Mouse (Mus musculus): Measurements from ENCODE around the gene Arfrp1.
A peak's percentile ranks its signal among the peaks of the same experiment; 100 is the strongest.

Arfrp1 gene

GRCm38 (mm10) chr2:181364860-181365596 is at the start of gene Arfrp1, which contains the start of gene Zgpat:
Gene Arfrp1, minus strand, starts transcription at chr2:181365404.
Gene Zgpat, plus strand, starts transcription at chr2:181364928.
- DNase-seq, result peak; percentile 96

GRCm38 (mm10) chr2:181413141-181413540 is 47.9 kb upstream of the Arfrp1 start:
- DNase-seq, result no peak

GRCm38 (mm10) chr2:181410760-181411473 is 45.7 kb upstream of the Arfrp1 start:
- peak; percentile 85 for DNase-seq

- no peak for DNase-seq
Observed at GRCm38 (mm10) chr2:181409643-181410042, 44.4 kb upstream of the Arfrp1 start.

GRCm38 (mm10) chr2:181403722-181404121 is 38.5 kb upstream of the Arfrp1 start:
- DNase-seq, result no peak

GRCm38 (mm10) chr2:181401497-181401896 is 36.3 kb upstream of the Arfrp1 start:
- no peak for DNase-seq

GRCm38 (mm10) chr2:181397207-181397761 is 32.1 kb upstream of the Arfrp1 start:
- no peak for DNase-seq

- no peak for DNase-seq
Observed at GRCm38 (mm10) chr2:181394086-181394485, 28.9 kb upstream of the Arfrp1 start.

GRCm38 (mm10) chr2:181392600-181393213 is 27.5 kb upstream of the Arfrp1 start:
- DNase-seq, result peak; percentile 92

GRCm38 (mm10) chr2:181391541-181391940 is 26.3 kb upstream of the Arfrp1 start:
- DNase-seq, result no peak

- no peak for DNase-seq
Observed at GRCm38 (mm10) chr2:181391022-181391421, 25.8 kb upstream of the Arfrp1 start.

- DNase-seq, result no peak
Observed at GRCm38 (mm10) chr2:181390136-181390870, 25.1 kb upstream of the Arfrp1 start.

- DNase-seq, result no peak
Observed at GRCm38 (mm10) chr2:181386663-181387210, 21.5 kb upstream of the Arfrp1 start.

GRCm38 (mm10) chr2:181385885-181386284 is 20.7 kb upstream of the Arfrp1 start:
- no peak for DNase-seq

GRCm38 (mm10) chr2:181384919-181385391 is 19.8 kb upstream of the Arfrp1 start:
- DNase-seq, result no peak

- no peak for DNase-seq
Observed at GRCm38 (mm10) chr2:181384463-181384862, 19.3 kb upstream of the Arfrp1 start.

- no peak for DNase-seq
Observed at GRCm38 (mm10) chr2:181381631-181382306, 16.6 kb upstream of the Arfrp1 start.

- no peak for DNase-seq
Observed at GRCm38 (mm10) chr2:181381107-181381506, 15.9 kb upstream of the Arfrp1 start.

- no peak for DNase-seq
Observed at GRCm38 (mm10) chr2:181380251-181380650, 15.0 kb upstream of the Arfrp1 start.

GRCm38 (mm10) chr2:181379778-181380177 is 14.6 kb upstream of the Arfrp1 start, which contains the start of gene Lime1:
Gene Lime1, plus strand, starts transcription at chr2:181380078.
- no peak for DNase-seq

GRCm38 (mm10) chr2:181378701-181379100 is 13.5 kb upstream of the Arfrp1 start:
- no peak for DNase-seq

- DNase-seq, result no peak
Observed at GRCm38 (mm10) chr2:181377230-181377629, 12.0 kb upstream of the Arfrp1 start.

Data from embryo, embryonic 11 days (tissue).